Mouse (Mus musculus): ENCODE data around the gene Gsta2. TPM values are rescaled to one million over a fixed set of nuclear protein-coding genes. Genes with fewer than 3 reads are reported as not detected.

The Gsta2 gene
- not detected in 2 replicates for total RNA-seq (2014; fragmentation: Nextera tagmentation)
- total RNA-seq (2017), result not detected in 2 replicates

DNA sequence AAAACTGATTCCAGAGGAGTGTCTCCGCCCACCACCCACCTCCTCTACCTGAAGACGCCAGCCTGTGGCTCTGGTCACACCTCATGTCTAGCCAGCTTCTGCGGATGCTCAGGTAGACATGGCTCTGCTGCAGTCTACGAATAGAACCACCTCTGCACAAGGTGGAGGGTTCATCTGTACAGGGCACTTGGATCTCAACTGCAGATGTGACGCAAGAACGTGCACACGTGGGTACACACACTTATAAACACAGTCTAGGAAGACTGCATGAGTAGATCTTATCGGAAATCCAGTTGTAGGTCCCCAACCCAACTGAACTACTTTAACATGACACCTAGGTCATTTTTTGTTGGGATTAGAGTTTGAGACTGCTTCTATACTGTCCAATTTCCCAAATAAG, at the start of gene Gsta2:
Gene Gsta2, minus strand, starts transcription at position 178 of the 400 bp plus-strand sequence.
- no peak for ATAC-seq (replicated peaks; ENCODE audit: low FRiP score, low TSS enrichment, poor library complexity, severe bottlenecking)

DNA sequence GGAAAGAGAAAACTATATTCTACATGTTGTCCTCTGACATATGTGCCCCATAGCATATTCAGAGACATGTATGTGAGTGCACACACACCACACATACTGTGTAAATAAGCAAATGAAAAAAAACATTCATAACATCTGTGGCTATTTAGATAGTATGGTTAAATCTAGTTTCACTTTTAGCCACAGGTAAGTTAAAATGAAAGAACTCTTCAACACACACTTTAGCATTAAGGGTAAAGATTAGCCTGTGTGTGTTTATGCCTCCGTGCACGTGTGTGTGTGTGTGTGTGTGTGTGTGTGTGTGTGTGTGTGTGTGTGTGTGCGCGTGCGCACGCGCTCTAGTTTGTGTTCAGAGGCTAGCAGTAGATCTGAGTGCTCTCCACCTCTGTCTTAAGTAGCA, 46.0 kb upstream of the Gsta2 start:
- ATAC-seq (replicated peaks; ENCODE audit: low FRiP score, low TSS enrichment, poor library complexity, severe bottlenecking), result no peak

DNA sequence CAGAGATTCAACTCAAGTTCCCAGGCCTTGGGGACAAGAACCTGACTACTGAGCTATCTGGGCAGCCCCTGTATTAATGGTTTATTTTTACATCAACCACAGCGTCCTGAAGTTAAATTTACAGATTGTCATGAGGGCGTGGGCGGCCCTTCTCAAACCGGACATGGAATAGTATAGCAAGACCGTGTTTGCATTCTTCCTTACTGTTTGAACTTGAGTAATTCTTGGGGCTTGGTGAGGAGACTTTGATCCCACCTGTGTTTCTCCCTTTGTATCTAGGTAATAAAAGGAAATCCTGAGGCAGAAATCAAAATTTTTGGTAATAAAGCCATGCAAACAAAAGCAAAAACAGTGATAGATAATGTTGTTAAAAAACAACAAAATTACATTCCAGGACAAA, 45.0 kb upstream of the Gsta2 start:
- no peak for ATAC-seq (replicated peaks; ENCODE audit: low FRiP score, low TSS enrichment, poor library complexity, severe bottlenecking)

- no peak for ATAC-seq (replicated peaks; ENCODE audit: low FRiP score, low TSS enrichment, poor library complexity, severe bottlenecking)
These were observed 40.9 kb upstream of the Gsta2 start for GRCm38 (mm10) chr9:78396517-78396916.

GRCm38 (mm10) chr9:78395630-78396351, 40.2 kb upstream of the Gsta2 start, which contains the start of gene Ddx43:
Gene Ddx43, plus strand, starts transcription at chr9:78395777.
- ATAC-seq (replicated peaks; ENCODE audit: low FRiP score, low TSS enrichment, poor library complexity, severe bottlenecking), result peak; percentile 84

DNA sequence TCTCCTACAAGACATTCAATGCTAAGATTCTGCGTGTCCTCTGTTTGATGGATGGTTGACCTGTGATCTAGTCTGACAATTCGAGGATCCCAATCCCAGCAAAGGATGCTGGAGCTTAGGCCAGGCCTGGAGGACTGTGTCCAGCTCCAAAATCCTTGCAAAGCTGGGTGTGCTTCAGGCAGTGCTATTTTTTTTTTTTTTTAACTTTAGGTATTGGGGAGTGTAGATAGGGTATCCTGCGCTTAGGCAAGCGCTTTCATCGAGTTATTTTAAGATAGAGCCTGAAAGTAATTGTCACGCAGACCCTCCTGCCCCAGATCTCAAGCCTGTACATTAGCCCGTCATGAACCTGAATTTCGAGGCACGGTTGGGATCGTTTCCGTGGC, 39.6 kb upstream of the Gsta2 start:
- ATAC-seq (replicated peaks; ENCODE audit: low FRiP score, low TSS enrichment, poor library complexity, severe bottlenecking), result no peak

- no peak for ATAC-seq (replicated peaks; ENCODE audit: low FRiP score, low TSS enrichment, poor library complexity, severe bottlenecking)
These were observed 39.0 kb upstream of the Gsta2 start for GRCm38 (mm10) chr9:78394602-78395001.

DNA sequence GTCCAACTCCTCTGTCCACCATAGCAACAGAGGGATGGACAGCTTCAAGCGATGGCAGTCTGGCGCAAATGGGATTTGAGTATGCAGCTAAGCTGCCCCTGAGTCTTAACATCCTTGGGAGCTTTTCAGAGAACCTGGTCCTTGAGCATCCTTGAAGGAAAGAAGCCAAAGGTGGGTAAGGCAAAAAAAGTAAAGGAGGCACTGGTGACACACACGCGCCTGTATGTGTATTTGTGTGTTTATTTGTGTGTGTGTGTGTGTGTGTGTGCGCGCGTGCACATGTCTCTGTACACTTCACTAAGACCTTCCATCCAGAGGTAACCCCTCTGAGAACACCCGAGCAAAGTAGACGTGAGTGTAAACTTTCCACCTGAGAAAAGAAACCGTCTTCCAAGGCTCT, 38.2 kb upstream of the Gsta2 start:
- ATAC-seq (replicated peaks; ENCODE audit: low FRiP score, low TSS enrichment, poor library complexity, severe bottlenecking), result no peak

DNA sequence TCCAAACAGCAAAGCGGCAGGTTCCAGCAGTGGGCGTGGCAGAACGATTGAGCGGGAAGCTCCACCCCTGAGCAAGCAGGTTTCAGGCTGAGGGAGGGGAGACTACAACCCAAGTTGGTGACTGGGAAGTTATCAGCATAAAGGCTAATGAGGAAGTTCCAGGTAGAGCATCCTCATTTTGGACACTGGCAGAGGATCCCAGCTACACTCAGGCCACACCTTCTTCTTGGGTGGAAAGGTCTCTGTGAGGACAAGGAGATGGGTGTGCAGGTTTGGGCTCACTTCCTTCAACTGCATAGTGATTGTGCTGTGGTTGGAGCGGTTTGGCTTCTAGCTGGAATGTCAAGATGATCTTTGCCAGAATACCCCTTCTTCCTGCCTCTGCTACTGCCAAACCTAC, 34.4 kb upstream of the Gsta2 start:
- ATAC-seq (replicated peaks; ENCODE audit: low FRiP score, low TSS enrichment, poor library complexity, severe bottlenecking), result no peak

DNA sequence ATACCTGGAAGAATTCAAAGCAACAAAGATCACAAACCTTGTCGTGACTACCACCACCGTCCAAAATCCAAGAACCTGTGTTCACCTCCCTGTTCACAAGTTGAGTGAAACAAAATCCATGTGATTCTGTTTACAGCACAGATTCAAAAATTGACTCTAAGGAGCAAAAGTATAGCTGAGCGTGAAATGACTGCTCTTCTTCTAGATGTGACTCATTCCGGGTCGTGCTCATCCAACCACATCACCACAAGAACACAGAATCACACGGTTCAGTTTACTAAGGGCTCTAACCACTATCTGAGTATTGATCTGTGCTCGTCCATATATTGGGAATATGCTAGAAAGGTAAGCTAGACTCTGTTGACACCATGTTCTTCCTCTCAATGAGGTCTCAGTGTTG, 31.4 kb upstream of the Gsta2 start:
- ATAC-seq (replicated peaks; ENCODE audit: low FRiP score, low TSS enrichment, poor library complexity, severe bottlenecking), result no peak

GRCm38 (mm10) chr9:78385893-78386292, 30.3 kb upstream of the Gsta2 start:
- ATAC-seq (replicated peaks; ENCODE audit: low FRiP score, low TSS enrichment, poor library complexity, severe bottlenecking), result peak; percentile 71; the same call in 1 of the 2 replicates

- peak; percentile 41; the same call in 1 of the 2 replicates for ATAC-seq (replicated peaks; ENCODE audit: low FRiP score, low TSS enrichment, poor library complexity, severe bottlenecking)
These were observed 22.7 kb upstream of the Gsta2 start, which contains the start of gene Ooep for GRCm38 (mm10) chr9:78378113-78378785. Gene Ooep, minus strand, starts transcription at chr9:78378725.

- no peak for ATAC-seq (replicated peaks; ENCODE audit: low FRiP score, low TSS enrichment, poor library complexity, severe bottlenecking)
These were observed 22.0 kb upstream of the Gsta2 start for GRCm38 (mm10) chr9:78377546-78377945.

DNA sequence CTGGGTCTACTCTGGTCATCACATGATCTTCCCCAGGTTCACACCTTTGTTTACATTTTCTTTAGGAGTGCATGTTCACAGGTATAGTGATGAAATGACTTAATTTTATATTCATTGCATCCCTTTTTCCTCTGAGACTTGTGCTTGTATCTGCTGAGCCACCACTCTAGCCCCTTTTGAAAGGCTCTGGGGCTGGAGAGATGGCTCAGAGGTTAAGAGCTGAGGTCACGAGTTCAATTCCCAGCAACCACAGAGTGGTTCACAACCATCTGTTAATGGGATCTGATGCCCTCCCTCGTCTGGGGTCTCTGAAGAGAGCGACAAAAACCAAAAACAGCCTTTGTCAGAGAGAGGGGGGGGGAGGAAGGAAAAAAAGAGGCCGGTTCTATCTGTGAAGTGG, 19.9 kb upstream of the Gsta2 start:
- ATAC-seq (replicated peaks; ENCODE audit: low FRiP score, low TSS enrichment, poor library complexity, severe bottlenecking), result no peak

- no peak for ATAC-seq (replicated peaks; ENCODE audit: low FRiP score, low TSS enrichment, poor library complexity, severe bottlenecking)
These were observed 19.3 kb upstream of the Gsta2 start for GRCm38 (mm10) chr9:78374885-78375389.

- no peak for ATAC-seq (replicated peaks; ENCODE audit: low FRiP score, low TSS enrichment, poor library complexity, severe bottlenecking)
These were observed 18.8 kb upstream of the Gsta2 start for GRCm38 (mm10) chr9:78374397-78374796.

DNA sequence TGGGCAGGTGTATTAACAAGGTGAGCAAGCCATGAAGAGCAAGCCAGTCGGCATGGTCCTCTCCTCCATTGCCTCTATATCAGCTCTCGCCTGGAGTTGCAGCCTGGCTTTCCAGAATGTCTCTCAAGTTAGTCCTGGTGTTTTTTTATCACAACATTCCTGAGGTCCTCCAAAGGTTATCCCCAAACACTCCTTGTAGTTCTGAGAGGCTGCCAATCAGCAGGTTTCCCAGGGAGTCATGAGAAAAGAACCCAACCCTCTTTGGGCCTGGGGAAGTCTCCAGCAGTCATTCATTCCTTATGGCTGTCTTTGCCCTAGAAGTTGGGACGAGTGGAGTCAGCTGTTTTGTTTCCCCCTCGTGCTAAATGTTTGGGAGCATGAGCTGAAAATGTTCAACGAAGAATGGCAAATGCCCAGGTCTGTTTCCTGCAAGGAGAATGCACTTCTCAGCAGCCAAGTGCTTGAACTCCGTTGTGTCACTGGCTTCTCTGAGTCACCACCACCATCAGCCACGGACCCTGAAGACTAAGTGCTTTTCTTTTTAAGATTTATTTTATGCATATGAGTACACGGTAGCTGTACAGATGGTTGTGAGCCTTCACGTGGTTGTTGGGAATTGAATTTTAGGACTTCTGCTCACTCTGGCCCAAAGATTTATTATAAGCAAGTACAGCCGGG, 17.4 kb upstream of the Gsta2 start:
- no peak for ATAC-seq (replicated peaks; ENCODE audit: low FRiP score, low TSS enrichment, poor library complexity, severe bottlenecking)

- no peak for ATAC-seq (replicated peaks; ENCODE audit: low FRiP score, low TSS enrichment, poor library complexity, severe bottlenecking)
These were observed 15.9 kb upstream of the Gsta2 start for GRCm38 (mm10) chr9:78371441-78371840.

- ATAC-seq (replicated peaks; ENCODE audit: low FRiP score, low TSS enrichment, poor library complexity, severe bottlenecking), result no peak
These were observed 14.2 kb upstream of the Gsta2 start for GRCm38 (mm10) chr9:78369786-78370185.

- no peak for ATAC-seq (replicated peaks; ENCODE audit: low FRiP score, low TSS enrichment, poor library complexity, severe bottlenecking)
These were observed 13.8 kb upstream of the Gsta2 start for GRCm38 (mm10) chr9:78369349-78369748.
